Mouse (Mus musculus) small intestine, adult 2 months (tissue): ENCODE results near the gene Cpt1a.

Experiments
- CTCF ChIP-seq: fragments of 200-500 bp; IDR thresholded peaks from 2 replicates; pipeline ENCODE4 v1.5.1; 2012; ENCODE audit warnings: low read depth, mild to moderate bottlenecking, control low read depth, inconsistent platforms, low read length, moderate library complexity, mixed read lengths; ENCODE audit not compliant: insufficient replicate concordance, insufficient read length; ENCODE audit errors: extremely low read depth
- POLR2A ChIP-seq: fragments of 200-500 bp; IDR thresholded peaks from 2 replicates; pipeline ENCODE4 v1.6.1; 2012; ENCODE audit warnings: low read depth, mild to moderate bottlenecking, control low read depth, inconsistent platforms, low read length, moderate library complexity

- TF ChIP-seq CTCF, result no peak
- no peak for TF ChIP-seq POLR2A
These were observed 40.2 kb upstream of the Cpt1a start for GRCm38 (mm10) chr19:3281886-3282285.
